Mouse (Mus musculus): ENCODE measurements around the gene Map4k4. TPM values are rescaled to one million over a fixed set of nuclear protein-coding genes. Genes with fewer than 3 reads are reported as not detected.

Map4k4 gene
- total RNA-seq, 2 experiments from 2014 or later = 238 to 240 TPM

DNA sequence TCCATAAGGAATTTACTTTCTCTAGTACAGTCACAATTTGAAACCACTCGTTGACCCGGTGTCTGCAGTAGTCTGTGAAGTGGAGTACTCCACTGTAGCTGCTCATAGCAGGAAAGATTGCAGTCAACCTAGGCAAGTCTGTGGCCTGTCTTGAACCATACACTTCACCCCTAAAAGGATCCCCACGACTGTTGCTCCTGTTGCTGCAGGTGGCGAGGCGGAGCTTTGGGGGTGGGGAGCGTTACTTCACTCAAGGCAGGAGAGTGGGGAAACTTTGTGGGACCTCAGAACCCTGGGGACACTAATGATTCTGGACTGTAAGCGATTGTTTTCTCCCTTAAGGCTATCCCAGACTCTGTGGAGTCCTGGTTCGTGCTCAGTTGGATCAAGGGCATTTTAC lies 34.2 kb downstream of the Map4k4 start:
- no peak for DNase-seq (ENCODE audit: low spot score in 2 of 2)

DNA sequence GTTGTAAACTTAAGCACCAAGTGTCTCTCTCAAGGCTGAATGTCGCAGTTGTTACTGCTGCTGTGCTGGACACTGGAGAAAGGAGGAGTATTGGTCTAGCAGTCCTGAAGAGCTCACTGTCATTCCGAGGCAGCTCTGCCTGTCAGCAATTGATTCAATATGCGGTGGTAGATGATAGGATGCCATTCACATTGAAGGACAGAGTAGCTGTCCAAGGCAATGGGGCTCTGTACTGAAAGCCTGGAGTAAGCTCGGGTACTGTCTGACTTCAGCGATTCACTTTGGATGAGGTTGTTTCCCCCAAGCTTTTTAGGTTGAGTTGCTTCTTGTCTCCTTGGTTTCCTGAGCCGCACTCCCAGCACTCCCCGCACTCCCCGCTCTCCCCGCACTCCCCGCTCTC lies 34.9 kb downstream of the Map4k4 start:
- no peak for DNase-seq (ENCODE audit: low spot score in 2 of 2)

DNA sequence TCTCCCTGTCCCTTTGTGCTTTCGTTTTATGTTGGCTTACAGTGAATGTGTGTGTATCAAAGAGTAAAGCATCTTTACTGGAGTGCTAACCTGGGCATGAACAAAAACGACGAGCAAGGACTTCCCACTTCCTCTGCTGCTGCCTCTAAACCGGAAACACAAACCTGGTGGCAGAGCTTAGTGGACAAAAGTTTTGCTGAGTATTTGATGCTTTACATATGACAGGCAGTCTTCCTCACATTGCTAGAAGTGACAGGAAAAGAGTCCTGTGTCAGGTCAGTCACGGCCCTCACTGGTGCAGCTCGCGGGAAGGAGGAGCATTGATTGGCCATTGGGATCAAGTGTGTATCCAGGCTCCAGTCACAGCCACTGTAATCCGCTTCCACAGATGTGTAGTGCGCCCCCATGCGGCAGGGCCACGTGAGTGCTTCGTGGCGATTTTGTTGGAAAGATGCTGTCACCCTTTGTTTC lies 35.7 kb downstream of the Map4k4 start:
- DNase-seq (ENCODE audit: low spot score in 2 of 2) = peak; percentile 85 to 86

DNA sequence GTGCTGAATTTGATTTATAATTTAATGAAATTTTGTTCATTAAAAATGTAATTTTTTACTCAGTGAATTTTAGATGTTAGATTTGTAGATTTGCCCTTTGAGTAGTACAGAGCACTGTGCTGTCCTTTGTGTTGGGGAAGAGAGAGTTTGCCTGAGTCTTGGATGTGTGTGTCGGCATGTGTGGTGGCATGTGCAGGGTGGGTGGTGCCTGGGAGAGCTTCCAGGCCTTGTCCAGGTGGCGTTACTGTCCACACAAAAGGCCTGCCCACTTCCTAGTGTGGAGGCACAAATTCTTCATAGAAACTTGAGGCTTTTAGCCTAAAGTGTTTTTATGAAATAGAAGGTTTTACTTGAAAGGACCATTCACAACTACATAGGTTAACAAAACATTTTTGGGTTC lies 36.2 kb downstream of the Map4k4 start:
- no peak for DNase-seq (ENCODE audit: low spot score in 2 of 2)

DNA sequence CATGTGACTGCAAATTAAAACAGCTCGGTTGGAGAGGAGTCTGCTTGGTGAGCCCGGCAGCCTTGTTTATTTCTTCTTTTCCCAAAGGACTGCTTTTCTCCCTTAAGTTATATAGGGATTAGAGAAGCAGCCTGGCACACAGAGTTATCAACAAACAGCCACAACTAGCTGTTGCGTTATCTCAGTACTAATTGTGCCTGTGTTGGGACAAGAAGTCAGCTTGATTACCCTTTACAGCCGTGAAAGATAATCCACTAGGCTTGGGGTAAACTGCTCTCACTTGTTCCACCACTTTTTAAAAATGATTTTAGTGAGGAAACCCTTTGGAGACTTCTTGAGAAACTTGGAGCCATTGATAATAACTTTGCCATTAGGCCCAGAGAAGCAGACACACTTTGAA lies 36.9 kb downstream of the Map4k4 start:
- DNase-seq (ENCODE audit: low spot score in 2 of 2) = no peak

DNA sequence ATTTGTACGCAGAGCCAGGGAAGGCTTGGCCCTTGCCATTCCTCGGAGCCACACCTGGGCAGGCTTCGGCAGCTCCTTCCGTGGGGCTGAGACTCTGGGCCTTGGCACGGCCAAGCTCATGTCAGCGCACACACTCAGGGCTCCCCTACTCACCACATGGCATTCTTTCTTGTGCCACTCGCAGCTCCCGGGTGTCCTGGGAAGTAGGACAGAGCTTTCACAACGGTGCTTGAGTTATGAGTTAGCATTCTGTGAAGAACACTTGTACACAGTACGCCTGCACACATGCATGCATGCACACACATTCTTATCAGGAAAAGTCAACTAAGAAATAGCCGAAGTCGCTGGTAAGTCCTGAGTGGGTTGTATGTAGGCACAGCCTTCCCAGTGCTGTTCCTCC lies 38.7 kb downstream of the Map4k4 start:
- no peak for DNase-seq (ENCODE audit: low spot score in 2 of 2)

DNA sequence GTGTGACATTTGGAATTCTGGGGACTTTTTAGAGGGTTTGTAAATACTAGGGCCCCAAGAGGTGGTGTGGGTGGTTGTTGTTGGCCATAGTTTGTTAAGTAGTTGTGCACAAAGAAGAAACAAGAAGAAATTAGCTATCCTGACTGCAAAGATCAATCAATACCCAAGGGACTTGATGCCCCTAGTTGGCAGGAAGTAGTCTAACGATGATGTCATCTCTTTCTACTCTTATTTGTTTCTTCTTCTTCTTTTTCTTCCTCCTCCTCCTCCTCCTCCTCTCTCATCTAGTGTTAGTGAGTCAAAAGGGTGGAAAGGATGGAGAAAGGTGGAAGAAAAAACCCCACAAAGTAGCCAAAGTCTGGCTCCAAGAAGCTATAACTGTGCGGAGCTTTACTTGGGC lies 39.6 kb downstream of the Map4k4 start:
- DNase-seq (ENCODE audit: low spot score in 2 of 2) = no peak

DNA sequence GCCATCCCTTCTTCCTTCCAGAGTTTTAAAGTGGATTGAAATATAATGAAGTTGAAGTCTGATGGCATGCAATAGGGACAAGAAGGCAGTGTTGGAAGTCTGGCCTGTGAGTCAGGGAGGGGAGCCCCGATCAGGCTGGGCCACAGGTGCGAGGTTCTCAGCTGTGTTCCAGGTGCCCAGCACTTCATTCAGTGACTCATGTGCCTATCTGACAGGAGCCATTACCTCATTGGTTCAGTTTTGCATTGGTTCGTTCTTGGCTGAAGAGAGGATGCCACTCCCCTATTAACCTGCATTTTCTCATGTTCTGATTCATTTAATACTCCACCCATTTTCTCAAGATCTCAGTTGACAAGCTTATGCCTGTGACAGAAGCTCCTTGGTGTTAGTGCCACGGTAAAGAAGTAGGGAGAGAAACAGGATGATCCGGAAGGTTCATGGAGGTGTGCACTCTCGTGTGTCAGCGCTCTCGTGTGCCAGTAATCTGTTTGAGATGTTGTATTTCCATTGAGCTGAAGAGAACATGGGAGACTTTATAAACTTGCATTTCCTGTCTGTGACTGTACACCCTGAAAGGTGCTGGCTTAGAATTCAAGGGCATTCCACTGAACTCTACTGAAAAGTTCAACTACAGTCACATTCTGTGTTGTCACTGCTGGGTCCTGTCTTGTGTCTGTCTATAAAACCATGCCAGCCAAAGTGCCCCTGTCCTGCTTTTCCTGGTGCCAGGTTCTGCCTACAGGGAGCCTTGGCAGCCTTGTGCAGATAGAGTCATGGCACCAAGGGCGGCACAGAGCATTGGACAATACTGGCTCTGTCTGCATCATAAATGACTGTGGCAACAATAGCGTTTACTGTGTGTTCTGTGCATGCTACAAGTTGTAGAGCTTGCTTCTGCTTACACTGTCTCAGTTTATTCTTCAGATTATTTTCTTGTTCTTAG lies 40.8 kb downstream of the Map4k4 start:
- no peak for DNase-seq (ENCODE audit: low spot score in 2 of 2)

DNA sequence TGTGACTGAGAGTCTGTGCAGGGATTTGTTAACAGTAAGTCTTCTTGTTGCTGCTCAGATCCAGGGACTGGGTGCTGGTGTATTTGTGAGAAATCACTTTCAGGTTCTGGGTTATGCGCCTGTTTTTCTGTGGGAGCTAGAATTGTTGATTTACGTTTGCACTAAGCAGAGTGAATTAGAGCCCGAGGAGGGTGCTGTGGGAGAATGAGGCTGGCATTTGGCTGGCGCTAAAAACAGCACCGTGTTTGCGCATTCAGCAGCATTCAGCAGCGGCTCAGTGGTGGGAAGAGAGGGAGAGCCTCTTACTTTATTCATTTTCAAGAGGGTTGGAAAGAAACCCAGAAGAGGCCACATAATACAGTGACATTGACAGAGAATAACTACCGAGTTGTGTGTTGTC lies 42.2 kb downstream of the Map4k4 start:
- DNase-seq (ENCODE audit: low spot score in 2 of 2) = peak; percentile 70 to 75

DNA sequence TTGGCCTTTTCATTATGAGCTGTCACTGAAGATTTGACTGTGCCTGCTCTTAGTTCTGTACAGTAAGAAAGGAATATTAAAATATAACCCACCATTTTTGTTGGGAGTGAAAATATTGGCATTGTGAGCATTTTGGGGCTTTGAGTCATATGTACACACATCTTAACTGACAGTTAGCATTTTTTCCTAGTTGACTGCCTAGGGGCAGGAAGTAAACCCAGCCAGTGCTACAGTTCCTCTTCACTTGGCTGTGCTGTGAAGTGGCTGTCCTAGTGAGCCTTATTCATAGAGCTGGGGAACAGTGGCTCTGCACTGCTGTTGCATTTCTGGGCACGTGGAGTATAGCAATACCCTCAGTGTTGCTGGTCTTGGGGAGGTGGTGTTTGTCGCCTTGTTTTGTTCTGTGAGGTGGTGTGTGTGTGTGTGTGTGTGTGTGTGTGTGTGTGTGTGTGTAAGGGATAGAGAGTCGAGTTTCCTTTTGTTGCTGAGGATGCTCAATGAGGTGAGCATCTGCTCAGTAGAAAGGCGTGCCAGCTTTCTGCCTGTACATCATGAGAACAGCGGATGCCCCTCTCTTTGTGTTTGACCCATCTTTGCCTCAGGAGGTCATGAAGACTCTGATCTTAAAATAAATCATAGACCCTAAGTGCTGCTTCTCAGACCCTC lies 43.7 kb downstream of the Map4k4 start:
- DNase-seq (ENCODE audit: low spot score in 2 of 2) = no peak

DNA sequence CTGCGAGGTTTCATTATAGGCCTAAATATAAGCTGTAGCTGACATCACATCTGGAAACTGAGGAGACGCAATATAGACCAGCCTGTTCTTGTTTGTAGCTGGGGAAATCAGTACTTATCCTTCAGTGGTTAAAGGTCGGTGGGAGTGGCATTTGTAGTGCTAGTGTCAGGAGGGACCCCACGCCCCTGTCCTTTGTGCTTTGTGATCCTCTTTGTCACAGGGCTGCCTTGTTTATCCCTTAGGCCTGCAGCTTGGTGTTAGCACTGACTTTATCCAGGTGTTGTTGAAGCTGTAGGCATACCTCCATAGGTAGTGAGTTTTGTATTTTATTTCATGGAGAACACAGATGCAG lies 44.2 kb downstream of the Map4k4 start:
- no peak for DNase-seq (ENCODE audit: low spot score in 2 of 2)

DNA sequence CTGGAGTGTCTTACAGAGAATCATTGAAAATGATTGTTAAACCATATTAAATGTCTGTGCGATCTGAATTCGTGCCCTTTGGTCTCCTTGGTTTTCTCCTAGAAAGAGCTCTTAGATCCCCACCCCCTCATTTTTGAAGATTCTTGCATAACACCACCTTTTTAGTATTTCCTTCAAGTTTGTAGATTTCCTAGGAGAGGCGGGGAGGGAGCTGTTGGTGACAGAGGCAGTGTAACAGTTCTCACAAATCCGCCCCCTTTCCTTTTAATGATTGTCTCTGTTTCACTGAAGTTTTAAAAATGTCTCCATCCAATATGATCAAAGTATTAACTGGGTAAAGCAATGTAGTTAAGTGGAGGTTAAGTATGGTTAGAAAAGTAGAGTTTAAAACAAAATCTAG lies 45.7 kb downstream of the Map4k4 start:
- no peak for DNase-seq (ENCODE audit: low spot score in 2 of 2)

DNA sequence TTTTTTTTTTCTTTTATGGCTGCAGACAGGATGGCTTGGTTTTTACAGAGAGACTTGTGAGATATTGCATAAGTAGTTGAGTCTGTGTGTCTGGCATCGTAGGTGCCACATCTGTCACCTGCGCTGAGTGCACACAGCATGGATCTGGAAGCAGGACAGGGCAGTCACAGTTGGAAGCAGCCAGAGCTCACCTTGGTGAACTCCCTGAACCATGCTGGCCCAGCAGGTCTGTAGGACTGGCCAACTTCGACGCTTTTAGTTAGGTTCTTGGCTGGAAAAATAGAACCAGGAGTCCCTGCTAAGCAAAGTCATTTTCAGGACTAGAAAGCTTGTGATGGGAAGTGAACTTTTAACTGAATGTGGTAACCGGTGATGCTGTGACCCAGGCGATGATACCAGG lies 46.5 kb downstream of the Map4k4 start:
- no peak for DNase-seq (ENCODE audit: low spot score in 2 of 2)

DNA sequence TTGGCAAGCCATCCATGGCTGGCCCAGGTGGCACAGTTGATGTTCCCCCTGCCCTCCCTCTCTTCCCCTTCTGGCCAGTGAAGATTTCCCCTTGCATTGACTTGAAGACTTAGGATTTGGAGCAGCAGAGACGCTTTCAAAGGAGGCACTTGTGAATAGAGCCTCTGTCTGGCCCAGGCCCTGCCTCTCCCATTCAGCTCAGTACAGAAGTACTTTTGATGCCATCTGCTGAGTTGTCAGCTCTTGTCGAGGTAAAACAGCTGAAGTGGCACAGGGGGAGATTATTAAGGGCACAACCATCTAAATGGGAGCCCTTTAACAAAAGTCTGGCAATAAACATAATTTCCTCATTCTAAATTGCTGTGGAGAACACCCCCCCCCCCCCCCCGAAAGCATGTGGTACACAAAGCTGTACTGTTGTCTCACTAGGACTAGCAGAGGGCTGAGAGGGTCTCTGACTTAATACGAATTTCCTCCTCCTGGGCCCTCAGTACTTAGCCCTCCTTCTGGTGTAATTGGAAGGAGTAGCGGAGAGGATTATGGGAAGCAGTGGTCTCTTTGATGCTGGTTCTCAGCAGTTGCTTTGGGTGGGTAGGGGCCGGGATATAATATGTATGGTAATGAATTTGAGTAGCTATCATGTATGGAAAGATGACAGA lies 47.1 kb downstream of the Map4k4 start:
- DNase-seq (ENCODE audit: low spot score in 2 of 2) = peak in 1 of 2 experiments; percentile 66

DNA sequence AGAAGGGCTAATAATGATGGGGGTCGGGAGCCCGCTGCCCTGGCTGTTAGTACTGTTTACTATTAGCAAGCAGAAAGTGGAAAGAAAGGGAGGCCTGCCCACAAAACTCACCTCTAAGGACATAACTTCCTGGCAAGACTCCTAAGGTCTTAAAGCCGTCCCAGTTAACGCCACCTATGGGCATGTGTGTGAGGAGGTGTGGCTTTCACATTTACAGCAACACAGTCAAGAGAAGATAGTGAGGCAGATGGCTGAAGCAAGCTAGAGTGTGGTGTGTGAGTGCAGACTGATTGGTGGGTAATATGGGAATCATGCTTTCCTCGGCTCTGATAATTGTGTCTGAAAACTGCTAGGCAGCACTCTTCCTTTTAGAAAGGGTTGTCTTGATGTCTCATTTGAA lies 48.5 kb downstream of the Map4k4 start:
- no peak for DNase-seq (ENCODE audit: low spot score in 2 of 2)

DNA sequence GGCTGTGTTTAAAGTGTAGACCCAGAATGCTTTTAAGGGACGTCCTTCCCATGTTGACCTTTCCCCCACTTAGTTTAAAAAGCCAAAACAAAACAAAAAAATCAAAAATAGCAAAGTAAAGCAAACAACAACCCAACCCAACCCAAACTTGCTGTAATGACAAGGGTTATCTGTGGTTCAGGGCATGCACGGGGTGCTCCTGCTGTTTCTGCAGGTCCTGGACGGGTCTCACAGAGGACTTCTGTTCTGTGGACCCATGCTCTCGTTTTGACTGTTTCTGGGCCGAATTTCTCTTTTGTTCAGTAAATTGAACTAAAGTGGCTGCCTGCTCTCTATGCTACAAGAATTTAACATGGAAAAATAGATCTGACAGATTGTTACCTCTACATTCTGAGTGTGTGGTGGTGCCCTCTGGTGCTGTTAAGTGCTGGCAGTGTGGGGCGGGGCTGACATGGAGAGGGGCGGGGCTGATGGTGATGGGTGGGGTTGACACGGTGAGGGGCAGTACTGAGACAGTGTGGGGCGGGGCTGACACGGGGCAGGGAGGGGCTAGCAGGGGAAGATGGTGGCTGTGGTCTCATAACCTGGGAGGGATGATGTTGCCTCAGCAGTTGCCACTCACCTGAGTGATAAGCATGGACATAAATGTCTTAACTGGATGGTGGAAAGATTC lies 49.2 kb downstream of the Map4k4 start:
- no peak for DNase-seq (ENCODE audit: low spot score in 2 of 2)

DNA sequence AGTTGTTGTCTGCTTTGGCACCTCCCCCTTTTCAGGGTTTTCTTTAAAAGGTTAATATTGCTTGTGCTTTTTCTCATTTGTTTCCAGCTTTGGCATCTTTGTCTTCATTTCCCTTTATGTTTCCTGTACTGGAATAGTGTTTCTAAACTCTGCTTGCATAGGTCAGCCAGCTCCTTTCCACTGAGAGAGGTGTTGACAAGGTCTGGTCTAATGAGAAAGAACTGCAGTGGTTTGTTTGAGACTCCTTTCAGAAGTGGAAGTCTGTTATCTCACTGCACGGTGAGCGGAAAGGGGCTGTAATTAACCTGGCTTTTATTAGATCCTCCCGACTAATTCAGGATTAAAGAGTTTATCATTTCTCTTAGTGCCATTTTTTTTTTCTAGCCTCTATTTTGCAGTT lies 49.9 kb downstream of the Map4k4 start:
- no peak for DNase-seq (ENCODE audit: low spot score in 2 of 2)

DNA sequence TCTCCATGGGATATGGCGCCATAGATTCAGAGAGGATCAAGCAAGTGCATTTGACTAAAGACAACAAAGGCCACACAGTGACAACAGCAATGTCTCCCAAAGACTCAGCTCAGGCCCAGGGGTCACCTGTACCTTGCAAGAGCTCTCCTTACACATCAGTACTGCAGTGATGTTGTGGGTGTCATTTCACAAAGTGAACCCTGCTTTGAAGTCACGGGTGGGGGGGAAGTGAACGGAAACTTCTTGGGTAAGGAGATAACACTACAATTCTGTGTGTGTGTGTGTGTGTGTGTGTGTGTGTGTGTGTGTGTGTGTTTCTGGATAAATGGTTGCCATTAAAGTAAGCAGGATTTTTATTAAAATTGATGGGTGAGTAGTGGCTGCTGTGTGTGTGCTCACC lies 53.9 kb downstream of the Map4k4 start:
- DNase-seq (ENCODE audit: low spot score in 2 of 2) = no peak

DNA sequence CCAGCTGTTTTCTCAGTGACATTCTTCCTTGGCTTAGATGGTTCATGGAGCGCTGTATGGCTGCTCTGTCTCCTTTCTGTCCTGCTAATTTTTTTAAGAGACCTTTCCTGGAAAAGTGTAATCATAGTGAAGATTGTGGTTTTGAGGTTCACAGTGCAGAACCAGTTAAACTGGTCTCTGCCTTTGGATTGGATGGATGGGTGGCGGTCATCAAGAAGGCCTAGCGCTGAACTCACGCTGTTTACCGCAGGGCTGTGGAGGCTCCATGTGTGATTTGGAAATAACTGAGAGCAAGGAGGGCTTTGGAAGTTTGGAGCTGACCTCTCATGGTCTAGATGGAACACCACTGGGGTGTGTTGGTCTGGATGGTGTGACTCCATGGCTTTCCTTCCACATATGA lies 56.0 kb downstream of the Map4k4 start:
- DNase-seq (ENCODE audit: low spot score in 2 of 2) = no peak

DNA sequence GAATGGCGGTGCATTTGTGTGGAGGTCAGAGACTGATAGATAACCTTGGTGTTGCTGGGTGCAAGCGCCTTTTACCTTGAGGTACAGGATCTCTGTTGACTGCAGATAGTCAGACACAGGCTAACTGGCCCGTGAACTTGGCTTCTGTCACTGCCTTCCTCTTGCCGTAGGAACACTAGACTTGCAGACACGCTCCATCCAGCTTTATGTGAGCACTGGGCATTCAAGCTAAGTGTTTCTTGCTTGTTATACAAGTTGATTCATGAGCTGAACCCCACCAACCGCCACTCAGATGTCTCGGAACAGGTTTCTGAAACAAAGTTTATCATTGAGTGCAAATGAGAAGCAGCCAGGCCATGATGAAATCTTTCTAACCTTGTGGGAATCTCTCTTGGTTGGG lies 57.3 kb downstream of the Map4k4 start:
- no peak for DNase-seq (ENCODE audit: low spot score in 2 of 2)

DNA sequence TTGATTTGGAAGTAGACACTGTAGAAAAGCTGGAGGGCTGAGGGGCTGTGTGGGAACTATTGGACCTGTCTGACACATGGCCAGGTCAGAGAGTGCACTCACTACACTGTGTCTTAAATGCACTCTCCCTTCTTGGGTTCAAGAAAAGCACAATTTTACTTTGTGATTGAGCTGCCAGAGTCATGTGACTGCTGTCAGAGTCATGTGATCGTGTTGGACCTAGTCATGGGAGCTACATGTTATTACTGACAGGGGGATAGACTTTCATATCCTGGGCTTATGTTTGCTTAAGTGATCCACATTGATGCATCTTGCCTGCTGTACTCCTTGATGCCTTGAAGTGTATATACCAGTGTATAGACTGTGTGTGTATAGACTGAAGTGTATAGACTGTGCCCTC lies 59.9 kb downstream of the Map4k4 start:
- DNase-seq (ENCODE audit: low spot score in 2 of 2) = no peak

DNA sequence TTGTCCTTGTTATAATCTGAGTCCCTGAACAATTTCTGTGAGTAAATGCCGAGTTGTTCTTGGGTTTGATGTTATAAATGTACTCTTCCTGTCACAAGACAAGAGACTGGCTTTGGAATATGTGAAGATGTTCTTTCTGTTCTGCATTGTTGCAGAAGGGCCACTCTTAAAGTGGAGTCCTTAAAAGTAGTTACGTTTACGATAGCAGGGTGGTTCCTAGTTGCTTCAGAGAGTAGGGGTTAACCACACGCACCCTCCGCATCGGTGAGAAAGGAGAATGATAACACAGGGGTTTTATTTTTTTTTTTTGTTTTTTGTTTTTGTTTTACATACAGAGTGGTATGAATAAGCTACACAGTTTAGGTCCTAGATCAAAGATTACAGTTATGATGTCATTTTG lies 60.4 kb downstream of the Map4k4 start:
- no peak for DNase-seq (ENCODE audit: low spot score in 2 of 2)
